Mouse (Mus musculus): ENCODE results near the gene 4933405L10Rik.
A peak's percentile ranks its signal among the peaks of the same experiment; 100 is the strongest.

4933405L10Rik gene

GRCm38 (mm10) chr8:105707498-105708403 is at the start of gene 4933405L10Rik, which contains the start of gene Enkd1:
4933405L10Rik (plus strand) TSS chr8:105707655.
Enkd1 (minus strand) TSS chr8:105708210.
- peak; percentile 89 for DNase-seq

- DNase-seq = peak; percentile 18
Observed at GRCm38 (mm10) chr8:105661167-105661566, 46.3 kb upstream of the 4933405L10Rik start.

GRCm38 (mm10) chr8:105677891-105678290 is 29.6 kb upstream of the 4933405L10Rik start:
- DNase-seq = no peak

GRCm38 (mm10) chr8:105685325-105685724 is 22.1 kb upstream of the 4933405L10Rik start:
- DNase-seq = peak; percentile 1

GRCm38 (mm10) chr8:105685796-105686308 is 21.6 kb upstream of the 4933405L10Rik start, which contains the start of gene Carmil2:
Carmil2 (plus strand) TSS chr8:105686274.
- peak; percentile 41 for DNase-seq

GRCm38 (mm10) chr8:105686551-105686950 is 20.9 kb upstream of the 4933405L10Rik start:
- DNase-seq = peak; percentile 1

- DNase-seq = no peak
Observed at GRCm38 (mm10) chr8:105687512-105687911, 19.9 kb upstream of the 4933405L10Rik start.

- no peak for DNase-seq
Observed at GRCm38 (mm10) chr8:105688242-105688752, 19.2 kb upstream of the 4933405L10Rik start.

- peak; percentile 1 for DNase-seq
Observed at GRCm38 (mm10) chr8:105689256-105689982, 18.0 kb upstream of the 4933405L10Rik start.

- DNase-seq = no peak
Observed at GRCm38 (mm10) chr8:105689983-105690360, 17.5 kb upstream of the 4933405L10Rik start.

- DNase-seq = peak; percentile 1
Observed at GRCm38 (mm10) chr8:105690978-105691377, 16.5 kb upstream of the 4933405L10Rik start.

GRCm38 (mm10) chr8:105692449-105693182 is 14.8 kb upstream of the 4933405L10Rik start:
- DNase-seq = peak; percentile 12

- DNase-seq = peak; percentile 58
Observed at GRCm38 (mm10) chr8:105693648-105694047, 13.8 kb upstream of the 4933405L10Rik start.

- no peak for DNase-seq
Observed at GRCm38 (mm10) chr8:105694051-105694799, 13.2 kb upstream of the 4933405L10Rik start.

GRCm38 (mm10) chr8:105695080-105695780 is 12.2 kb upstream of the 4933405L10Rik start:
- no peak for DNase-seq

GRCm38 (mm10) chr8:105697196-105697780 is 10.2 kb upstream of the 4933405L10Rik start:
- DNase-seq = no peak

- DNase-seq = no peak
Observed at GRCm38 (mm10) chr8:105698734-105699133, 8.7 kb upstream of the 4933405L10Rik start.

- no peak for DNase-seq
Observed at GRCm38 (mm10) chr8:105699488-105700215, 7.8 kb upstream of the 4933405L10Rik start.

GRCm38 (mm10) chr8:105700566-105700965 is 6.9 kb upstream of the 4933405L10Rik start:
- no peak for DNase-seq

Data from kidney, adult 11 months (tissue).